Mouse (Mus musculus) thymus, postnatal 10 days (tissue): ENCODE results near the gene Araf.

Source experiments
- DNase-seq, 2 experiments: peaks; one replicate each; pipeline ENCODE4 v3.0.0; 2021; ENCODE audit warnings: low spot score in 2 of 2

The Araf gene

DNA sequence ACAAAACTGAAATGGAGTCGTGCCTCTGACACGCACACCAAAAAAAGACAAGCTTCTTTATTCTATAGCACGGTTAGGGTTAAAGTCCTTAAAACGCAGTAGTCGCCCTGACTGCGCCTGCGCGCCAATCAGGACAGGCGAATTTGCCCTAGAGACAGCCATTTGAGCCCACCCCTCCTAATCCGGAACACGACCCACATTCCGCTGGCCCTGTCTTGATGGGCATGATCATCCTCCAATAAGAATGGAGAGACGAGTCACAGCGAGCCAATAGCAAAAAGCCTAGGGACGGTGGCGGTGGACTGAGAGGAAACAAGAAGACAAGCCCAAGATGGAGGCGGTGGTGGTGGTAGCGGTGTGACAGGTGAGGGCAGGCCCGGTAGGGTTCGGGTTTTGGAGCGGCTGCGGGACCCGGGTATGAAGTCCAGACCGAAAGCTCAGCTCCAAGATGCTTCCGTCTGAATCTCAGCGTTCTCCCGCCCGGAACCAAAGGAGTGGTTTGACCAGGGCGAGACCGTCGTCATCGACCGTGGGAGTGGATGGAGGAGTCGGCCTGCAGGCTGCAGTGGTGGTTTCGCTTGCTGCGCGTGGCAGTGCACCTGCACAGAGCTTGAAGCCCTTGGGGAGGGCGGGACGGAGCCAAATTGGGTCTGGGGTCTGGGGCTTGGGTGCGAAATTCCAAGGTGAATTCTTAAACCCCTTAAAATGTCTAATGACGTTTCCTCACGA, 50.8 kb downstream of the Araf start:
- DNase-seq = peak; percentile 86 to 90

DNA sequence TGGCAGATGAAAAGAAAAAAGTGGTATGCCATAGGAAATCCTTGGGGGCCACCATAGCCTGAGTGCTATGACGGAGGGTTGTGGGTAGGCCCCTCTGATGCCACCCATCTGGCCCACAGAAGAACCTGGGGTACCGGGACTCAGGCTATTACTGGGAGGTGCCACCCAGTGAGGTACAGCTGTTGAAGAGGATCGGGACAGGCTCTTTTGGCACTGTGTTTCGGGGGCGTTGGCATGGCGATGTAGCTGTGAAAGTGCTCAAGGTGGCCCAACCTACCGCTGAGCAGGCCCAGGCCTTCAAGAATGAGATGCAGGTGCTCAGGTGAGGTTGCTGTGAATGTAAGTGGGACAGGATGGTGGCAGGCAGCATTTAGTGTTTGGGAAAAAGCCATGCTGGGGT, 56.2 kb downstream of the Araf start:
- no peak for DNase-seq

DNA sequence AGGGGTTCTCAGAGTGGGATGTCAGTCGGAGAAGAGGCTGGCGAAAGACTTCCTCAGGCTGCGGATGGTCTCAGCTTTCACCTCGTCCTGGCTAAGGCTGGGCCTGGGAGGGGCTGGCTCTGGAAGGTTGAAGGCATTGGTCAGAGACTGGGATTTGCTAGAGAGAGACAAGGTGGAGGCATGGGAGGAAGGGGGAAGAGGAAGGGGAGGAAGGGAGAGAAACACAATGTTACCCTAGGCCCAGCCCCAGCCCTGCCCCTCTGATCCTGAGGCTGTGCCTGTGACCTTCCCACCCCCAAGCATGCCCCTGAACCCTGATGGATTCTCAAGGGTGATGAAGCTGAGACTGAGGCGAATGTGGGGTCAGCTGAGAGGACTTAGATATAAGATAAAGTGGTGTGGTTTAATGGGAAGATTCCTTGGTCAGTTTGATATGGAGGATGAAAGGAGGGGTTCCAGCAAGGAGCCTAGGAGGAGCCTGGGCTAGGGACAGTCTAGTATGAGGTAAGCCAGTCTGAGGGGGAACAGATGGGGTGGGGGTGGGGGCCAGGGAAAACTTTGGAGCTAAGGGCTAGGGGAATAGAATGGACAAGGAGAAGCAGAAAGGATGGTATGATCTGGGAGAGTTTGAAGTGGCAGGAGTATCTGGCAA, 64.0 kb downstream of the Araf start:
- no peak for DNase-seq

DNA sequence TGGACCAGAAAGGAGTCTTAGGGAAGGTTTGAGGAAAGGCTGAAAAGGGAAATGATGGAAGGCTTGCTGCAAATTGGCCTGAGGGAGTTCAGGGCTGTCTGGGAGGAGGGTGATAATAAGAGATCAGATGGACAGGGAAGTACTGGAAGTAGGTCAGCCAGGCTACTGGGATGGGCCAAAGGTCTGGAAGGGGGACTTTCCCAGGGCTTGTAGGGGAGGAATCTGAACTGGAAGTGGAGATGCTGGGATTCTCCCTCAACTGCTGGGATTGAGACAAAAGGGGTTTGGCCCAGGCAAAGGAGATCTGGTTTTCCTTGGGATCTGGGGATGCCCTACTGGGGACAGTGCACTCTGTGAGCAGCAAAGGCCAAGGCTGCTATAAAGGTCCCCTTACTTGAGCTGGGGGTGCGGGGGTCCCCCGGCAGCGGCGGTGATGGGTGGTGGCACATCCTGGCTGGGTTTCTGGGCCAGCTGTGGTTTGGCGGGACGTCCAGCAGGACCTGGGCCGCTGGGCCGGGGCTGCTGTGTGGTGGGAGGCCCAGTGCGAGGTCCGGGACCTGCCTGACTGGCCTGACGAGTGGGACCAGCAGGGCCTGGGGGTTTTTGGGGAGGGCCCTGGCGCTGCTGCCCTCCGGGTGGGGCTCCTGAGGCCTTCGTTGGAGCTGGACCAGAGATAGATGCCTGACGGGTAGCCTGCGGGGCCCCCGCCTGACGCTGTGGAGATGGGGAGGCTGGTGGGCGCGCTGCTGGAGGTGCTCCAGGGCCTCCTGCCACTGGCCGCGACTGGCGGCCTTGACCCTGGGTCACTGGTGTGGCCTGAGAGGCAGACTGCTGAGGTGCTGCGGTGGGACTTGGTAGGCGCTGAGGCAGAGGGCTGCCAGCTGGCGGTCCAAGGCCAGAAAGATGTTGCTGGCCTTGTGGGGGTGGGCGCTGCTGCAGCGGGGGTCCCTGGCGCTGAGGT, 64.8 kb downstream of the Araf start:
- DNase-seq = no peak

DNA sequence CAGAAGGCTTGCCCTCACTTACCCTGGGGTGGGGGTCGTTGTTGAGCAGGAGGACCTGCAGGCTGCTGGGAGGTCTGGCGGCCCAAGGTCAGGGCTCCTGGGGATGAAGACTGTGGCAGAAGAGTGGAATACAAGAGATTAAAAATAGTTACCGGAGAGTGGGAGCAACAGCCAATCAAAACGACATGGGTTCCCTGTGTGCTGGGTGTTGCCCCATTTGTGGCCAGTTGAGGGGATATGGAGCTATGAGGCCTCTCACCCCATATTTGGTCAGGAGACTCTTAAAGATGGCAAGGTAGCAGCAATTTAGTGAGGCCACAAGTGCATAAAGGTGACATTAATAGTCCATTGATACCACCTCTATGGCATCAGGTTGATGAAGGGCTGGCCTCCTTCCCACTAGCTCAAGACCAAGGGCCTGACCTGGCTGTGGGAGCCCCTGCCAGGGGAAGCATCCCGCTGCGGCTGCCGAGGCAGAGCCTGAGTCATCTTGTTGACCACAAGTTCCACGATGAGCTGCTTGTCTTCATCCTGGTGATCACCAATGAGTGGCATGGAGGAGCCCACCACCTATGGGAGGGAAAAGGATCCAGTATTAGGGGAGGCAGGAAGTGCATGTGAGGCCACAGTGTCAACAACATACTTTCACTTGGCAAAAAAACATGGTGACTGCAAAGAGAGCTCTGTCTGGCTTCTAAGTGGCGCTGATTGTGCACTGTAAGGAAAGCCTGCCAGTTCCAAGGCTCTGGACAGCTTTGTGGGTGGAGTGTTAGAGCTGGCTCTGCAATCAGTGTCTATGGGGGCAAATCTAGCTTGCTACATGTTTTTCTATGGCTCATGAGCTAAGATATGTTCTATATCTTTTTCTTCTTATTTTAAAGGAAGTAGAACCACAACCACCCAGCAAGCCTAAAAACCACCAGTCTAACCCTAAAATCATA, 65.8 kb downstream of the Araf start:
- no peak for DNase-seq

DNA sequence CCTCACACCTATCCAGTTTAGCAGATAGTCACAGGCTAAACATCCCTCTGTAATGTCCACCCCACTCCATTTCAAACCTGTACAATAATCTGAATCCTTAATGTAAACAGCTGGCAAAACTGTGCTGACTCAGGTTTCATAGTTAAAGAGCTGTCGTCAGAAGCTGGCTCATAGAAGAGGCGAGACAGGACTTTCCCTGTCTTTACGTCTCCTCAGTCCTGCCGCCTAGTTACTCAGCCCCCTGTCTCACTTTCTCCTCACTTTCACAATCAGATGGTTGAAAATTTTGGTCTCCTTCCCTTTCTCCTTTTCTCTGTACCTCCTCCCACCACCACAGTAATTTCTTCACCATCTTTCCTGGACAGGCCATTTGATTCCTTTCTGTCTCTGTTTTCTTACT, 70.5 kb downstream of the Araf start:
- no peak for DNase-seq

DNA sequence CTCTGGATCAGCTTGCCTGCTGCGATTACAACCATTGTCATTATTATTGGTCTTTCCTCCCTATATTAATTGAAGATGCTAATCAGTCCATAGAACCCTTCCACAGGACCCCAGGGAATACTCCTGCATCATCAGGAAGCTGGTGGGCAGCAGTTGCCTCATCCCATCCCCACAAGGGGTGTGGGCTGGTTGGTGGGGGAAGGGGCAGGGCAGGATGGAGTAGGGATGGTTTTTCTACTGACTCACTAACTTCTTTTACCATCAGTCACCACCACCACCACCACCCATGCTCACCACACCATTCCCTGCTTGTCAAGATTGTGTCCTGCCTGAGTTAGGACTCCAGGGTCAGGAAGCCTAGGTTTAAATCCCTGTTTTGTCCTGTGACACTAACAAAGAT, 71.6 kb downstream of the Araf start:
- no peak for DNase-seq

DNA sequence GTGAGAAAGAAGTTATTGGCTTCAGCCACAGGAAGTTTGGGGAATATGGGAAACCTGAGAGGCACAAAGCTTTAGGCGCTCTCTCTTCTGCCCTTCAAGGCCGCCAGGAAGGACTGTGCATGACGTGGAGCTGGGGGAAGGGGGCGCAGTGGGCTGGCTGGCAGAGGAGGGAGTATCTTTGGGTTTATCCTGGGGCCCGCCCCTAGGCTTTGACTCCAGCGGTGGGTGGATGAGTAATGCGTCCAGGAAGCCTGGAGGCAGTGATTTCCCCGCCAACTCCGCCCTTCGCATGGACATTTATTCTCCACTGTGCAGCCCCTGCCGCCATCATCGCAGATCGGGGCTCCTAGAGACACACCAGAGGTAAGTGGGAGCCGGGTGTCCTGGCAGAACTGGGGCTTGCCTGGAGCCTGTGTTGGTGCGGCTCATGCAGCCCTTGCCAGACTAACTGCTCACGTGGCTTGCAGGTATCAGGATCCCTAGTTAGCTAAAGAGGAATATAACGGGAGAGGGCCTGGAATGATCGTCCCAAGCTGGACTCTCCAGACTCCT, 72.4 kb downstream of the Araf start, which contains the start of gene Timp1:
Gene Timp1 (plus strand): TSS at position 205 of the 552 bp plus-strand sequence.
- DNase-seq = no peak

DNA sequence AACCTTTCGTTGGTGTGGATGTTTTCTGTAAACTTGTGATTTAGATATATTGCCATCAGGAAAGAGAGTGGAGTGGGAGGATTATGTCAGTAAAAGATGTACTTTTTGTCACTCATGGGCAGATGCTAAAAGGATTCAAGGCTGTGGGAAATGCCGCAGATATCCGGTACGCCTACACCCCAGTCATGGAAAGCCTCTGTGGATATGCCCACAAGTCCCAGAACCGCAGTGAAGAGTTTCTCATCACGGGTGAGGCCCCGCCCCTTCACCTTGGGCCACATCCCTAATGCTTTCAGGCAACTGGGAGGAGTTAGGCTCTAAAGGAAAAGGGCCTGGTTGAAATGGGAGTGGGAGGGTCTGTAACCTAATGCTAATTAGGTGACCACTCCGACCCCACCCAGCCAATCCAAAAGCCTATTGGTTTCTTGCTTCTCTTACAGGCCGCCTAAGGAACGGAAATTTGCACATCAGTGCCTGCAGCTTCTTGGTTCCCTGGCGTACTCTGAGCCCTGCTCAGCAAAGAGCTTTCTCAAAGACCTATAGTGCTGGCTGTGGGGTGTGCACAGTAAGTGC, 75.4 kb downstream of the Araf start:
- DNase-seq = no peak

DNA sequence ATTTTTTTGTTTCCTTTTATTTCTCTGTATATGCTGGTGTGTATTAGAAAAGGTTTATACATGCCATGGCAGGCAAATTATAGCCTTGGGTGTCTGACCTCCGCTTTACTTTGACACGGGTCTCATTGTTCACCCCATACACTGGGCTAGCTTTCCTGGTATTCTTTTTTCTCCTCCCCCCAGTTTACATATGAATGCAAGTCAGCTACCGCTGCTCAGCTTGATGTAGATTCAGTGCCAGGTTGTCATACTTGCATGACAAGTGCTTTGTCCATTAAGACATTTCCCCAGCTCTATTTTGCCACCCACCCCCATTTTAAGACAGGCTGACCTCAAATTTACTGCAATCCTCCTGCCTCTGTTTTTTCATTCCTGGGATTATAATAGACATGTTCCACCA, 77.6 kb downstream of the Araf start:
- no peak for DNase-seq

DNA sequence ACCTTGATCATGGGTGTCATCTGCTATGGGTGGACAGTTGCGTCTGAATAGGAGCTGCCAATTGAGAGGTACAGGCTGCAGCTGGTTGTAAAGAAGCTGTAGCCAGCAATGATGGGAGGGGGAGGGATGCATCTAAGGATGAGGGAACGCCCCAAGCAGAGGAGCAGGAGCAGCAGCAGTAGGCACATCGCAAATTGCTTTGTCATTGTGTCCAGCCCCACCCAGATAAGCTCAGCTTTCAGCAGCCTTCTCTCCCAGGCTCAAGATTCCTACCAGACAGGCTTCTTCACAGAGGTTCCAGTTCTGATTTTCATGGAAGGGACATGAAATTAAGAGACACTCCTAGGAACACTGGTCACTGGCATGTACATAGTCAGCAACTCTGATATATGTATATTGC, 112.5 kb downstream of the Araf start:
- no peak for DNase-seq
